Mouse (Mus musculus) G1E (cell line): ENCODE measurements around the gene Qrfp. TPM values are rescaled to one million over a fixed set of nuclear protein-coding genes. Genes with fewer than 3 reads are reported as not detected.

Experiments
- ATAC-seq: 2 replicates; pipeline ENCODE4 v1.8.0; 2016; ENCODE audit warnings: mild to moderate bottlenecking; ENCODE audit not compliant: insufficient number of reproducible peaks, poor library complexity, low FRiP score, severe bottlenecking; ENCODE audit errors: extremely low read depth
- DNase-seq: peaks from one replicate; pipeline ENCODE4 v3.0.0; 2012; ENCODE audit warnings: low spot score
- H3K27me3 ChIP-seq: 2 replicates; pipeline ENCODE4 v1.6.1; 2012; ENCODE audit warnings: mild to moderate bottlenecking, low read length, inconsistent platforms; ENCODE audit not compliant: insufficient read depth
- H3K36me3 ChIP-seq: replicated peaks from 2 replicates; pipeline ENCODE3; 2012; ENCODE audit warnings: mild to moderate bottlenecking, inconsistent platforms
- H3K4me1 ChIP-seq: 2 replicates; pipeline ENCODE4 v1.6.1; 2012; ENCODE audit warnings: low read depth, low read length, inconsistent platforms, mixed read lengths; ENCODE audit not compliant: insufficient read depth
- H3K4me3 ChIP-seq: 2 replicates; pipeline ENCODE4 v1.5.1; 2012; ENCODE audit warnings: low read depth, mild to moderate bottlenecking, inconsistent platforms, low read length, moderate library complexity, mixed read lengths
- H3K9me3 ChIP-seq: replicated peaks from 2 replicates; pipeline ENCODE4 v1.6.1; 2012; ENCODE audit warnings: inconsistent platforms
- CTCF ChIP-seq: IDR thresholded peaks from 2 replicates; pipeline ENCODE4 v1.5.1; 2012; ENCODE audit warnings: low read depth, low read length, inconsistent platforms, mixed read lengths
- GATA1 ChIP-seq: IDR thresholded peaks from 2 replicates; pipeline ENCODE4 v1.6.1; 2012; ENCODE audit warnings: borderline replicate concordance, low read length, inconsistent platforms, mixed read lengths
- GATA2 ChIP-seq: IDR thresholded peaks from 2 replicates; pipeline ENCODE4 v1.6.1; 2012; ENCODE audit warnings: low read depth, low read length, inconsistent platforms, borderline replicate concordance
- POLR2AphosphoS5 ChIP-seq: IDR thresholded peaks from 2 replicates; pipeline ENCODE4 v1.6.1; 2012; ENCODE audit warnings: low read depth, low read length, inconsistent platforms; ENCODE audit not compliant: insufficient replicate concordance
- TAL1 ChIP-seq: conservative IDR thresholded peaks from 2 replicates; pipeline ENCODE4 v1.6.1; 2012; ENCODE audit warnings: low read depth, low read length, inconsistent platforms, mixed read lengths
- polyA plus RNA-seq: library from polyadenylated mRNA; stranded (reverse); fragments of >175 nt; gene quantifications from 2 replicates; pipeline ENCODE4 v1.2.3, GENCODE M21; 2012
- total RNA-seq, 2 experiments: library from RNA; stranded (forward) in 1 of 2; stranded (reverse) in 1 of 2; fragments of 200-1000 nt in 1 of 2; fragments of >200 nt in 1 of 2; fragmentation: Nextera tagmentation in 1 of 2; gene quantifications; 2 replicates each; pipeline ENCODE4 v1.2.3; 2014 to 2017

Qrfp gene
- total and polyA plus RNA-seq, 3 experiments: 0.11 TPM; not detected in 2

GRCm38 (mm10) chr2:31808410-31809357 is 1.7 kb downstream of the Qrfp start:
- H3K36me3 ChIP-seq: peaks cover 11% of the 10 kb centered on the region
- H3K9me3 ChIP-seq: no peaks in the 10 kb centered on the region
- H3K4me3 ChIP-seq: no peak overlapping the region
- DNase-seq (no peak), ATAC-seq (no peak)
- no peaks in the 10 kb centered on the region for H3K4me1 ChIP-seq
- TF ChIP-seq GATA1 (no peak), CTCF (no peak), GATA2 (no peak)
- peaks cover 37% of the 10 kb centered on the region for H3K27me3 ChIP-seq

GRCm38 (mm10) chr2:31806639-31807382 is 3.6 kb downstream of the Qrfp start:
- H3K4me3 ChIP-seq: no peak overlapping the region
- no peak for TF ChIP-seq CTCF
- no peak for TF ChIP-seq GATA1
- TF ChIP-seq TAL1: no peak
- no peak for TF ChIP-seq GATA2
- TF ChIP-seq POLR2AphosphoS5: no peak
- H3K4me1 ChIP-seq: no peaks in the 10 kb centered on the region
- DNase-seq: no peak
- H3K9me3 ChIP-seq: no peaks in the 10 kb centered on the region
- H3K36me3 ChIP-seq: peaks cover 30% of the 10 kb centered on the region
- peaks cover 23% of the 10 kb centered on the region for H3K27me3 ChIP-seq
- ATAC-seq: no peak

GRCm38 (mm10) chr2:31803480-31803879 is 6.9 kb downstream of the Qrfp start:
- DNase-seq: no peak
- ATAC-seq: no peak
- no peaks in the 10 kb centered on the region for H3K9me3 ChIP-seq
- H3K4me1 ChIP-seq: no peaks in the 10 kb centered on the region
- H3K27me3 ChIP-seq: peaks cover 2% of the 10 kb centered on the region; the same call in 1 of the 2 replicates
- no peak overlapping the region for H3K4me3 ChIP-seq
- TF ChIP-seq POLR2AphosphoS5 (no peak), GATA2 (no peak), GATA1 (no peak), CTCF (no peak), TAL1 (no peak)
- peaks cover 64% of the 10 kb centered on the region for H3K36me3 ChIP-seq

GRCm38 (mm10) chr2:31802811-31803210 is 7.6 kb downstream of the Qrfp start:
- DNase-seq (no peak), ATAC-seq (no peak)
- Histone ChIP-seq H3K36me3 (peaks cover 70% of the 10 kb centered on the region), H3K4me3 (no peak overlapping the region), H3K9me3 (no peaks in the 10 kb centered on the region), H3K27me3 (no peaks in the 10 kb centered on the region), H3K4me1 (no peaks in the 10 kb centered on the region)
- TF ChIP-seq POLR2AphosphoS5: no peak
- no peak for TF ChIP-seq TAL1
- TF ChIP-seq GATA2: no peak
- TF ChIP-seq CTCF: no peak
- TF ChIP-seq GATA1: no peak

GRCm38 (mm10) chr2:31801416-31801815 is 9.0 kb downstream of the Qrfp start:
- Histone ChIP-seq H3K9me3 (no peaks in the 10 kb centered on the region), H3K4me1 (no peaks in the 10 kb centered on the region), H3K27me3 (no peaks in the 10 kb centered on the region), H3K4me3 (no peak overlapping the region), H3K36me3 (peaks cover 84% of the 10 kb centered on the region)
- ATAC-seq (no peak), DNase-seq (no peak)
- no peak for TF ChIP-seq POLR2AphosphoS5
- no peak for TF ChIP-seq CTCF
- TF ChIP-seq GATA1: no peak
- no peak for TF ChIP-seq TAL1
- TF ChIP-seq GATA2: no peak

- Histone ChIP-seq H3K4me1 (no peaks in the 10 kb centered on the region), H3K27me3 (no peaks in the 10 kb centered on the region), H3K36me3 (peaks cover 95% of the 10 kb centered on the region), H3K9me3 (no peaks in the 10 kb centered on the region), H3K4me3 (no peak overlapping the region)
- TF ChIP-seq GATA1: no peak
- no peak for TF ChIP-seq POLR2AphosphoS5
- no peak for TF ChIP-seq TAL1
- TF ChIP-seq CTCF: no peak
- TF ChIP-seq GATA2: no peak
- DNase-seq (no peak), ATAC-seq (no peak)
Measured at GRCm38 (mm10) chr2:31796943-31797342, 13.4 kb downstream of the Qrfp start.
